Mouse (Mus musculus) embryonic facial prominence, embryonic 15.5 days (tissue): ENCODE measurements around the gene Fry. TPM values are rescaled to one million over a fixed set of nuclear protein-coding genes. Genes with fewer than 3 reads are reported as not detected.

Experiments
- ATAC-seq: fragments of 200-750 bp; cut with Nextera tagmentation; 2 replicates; pipeline ENCODE4 v1.8.0; 2017; ENCODE audit warnings: low read depth, moderate TSS enrichment; ENCODE audit not compliant: insufficient number of reproducible peaks, low FRiP score, low TSS enrichment
- H3K27ac ChIP-seq: fragments of 300-500 bp; sonication (generic); replicated peaks from 2 replicates; pipeline ENCODE4 v1.5.1; 2015; ENCODE audit warnings: mild to moderate bottlenecking, inconsistent platforms
- H3K27me3 ChIP-seq: fragments of 300-500 bp; sonication (generic); 2 replicates; pipeline ENCODE4 v1.6.1; 2015; ENCODE audit warnings: inconsistent platforms
- H3K36me3 ChIP-seq: fragments of 300-500 bp; sonication (generic); 2 replicates; pipeline ENCODE4 v1.6.1; 2015; ENCODE audit warnings: mild to moderate bottlenecking, inconsistent platforms
- H3K4me1 ChIP-seq: fragments of 300-500 bp; sonication (generic); 2 replicates; pipeline ENCODE4 v1.6.1; 2015; ENCODE audit warnings: inconsistent platforms
- H3K4me2 ChIP-seq: fragments of 300-500 bp; sonication (generic); replicated peaks from 2 replicates; pipeline ENCODE4 v1.6.1; 2015; ENCODE audit warnings: mild to moderate bottlenecking, inconsistent platforms
- H3K4me3 ChIP-seq: fragments of 300-500 bp; sonication (generic); replicated peaks from 2 replicates; pipeline ENCODE4 v1.5.1; 2015; ENCODE audit warnings: mild to moderate bottlenecking, inconsistent platforms
- H3K9ac ChIP-seq: fragments of 300-500 bp; sonication (generic); 2 replicates; pipeline ENCODE4 v1.6.1; 2015; ENCODE audit warnings: inconsistent platforms
- H3K9me3 ChIP-seq: fragments of 300-500 bp; sonication (generic); replicated peaks from 2 replicates; pipeline ENCODE4 v1.6.1; 2016; ENCODE audit warnings: inconsistent platforms
- WGBS: fragments of 180-500 bp; shearing (Covaris S2); methylation state at CpG from one replicate; pipeline ENCODE4 v1.1.7; 2015; 5-methylcytosine and 5-hydroxymethylcytosine counted together
- polyA plus RNA-seq: library from polyadenylated mRNA; unstranded; fragments of >200 nt; fragmentation: Nextera tagmentation; extraction: Ambion mirVana; gene quantifications from 2 replicates; pipeline ENCODE4 v1.2.1, GENCODE M21; 2015

Gene Fry
- 9.8 and 11.4 TPM in 2 replicates for polyA plus RNA-seq

DNA sequence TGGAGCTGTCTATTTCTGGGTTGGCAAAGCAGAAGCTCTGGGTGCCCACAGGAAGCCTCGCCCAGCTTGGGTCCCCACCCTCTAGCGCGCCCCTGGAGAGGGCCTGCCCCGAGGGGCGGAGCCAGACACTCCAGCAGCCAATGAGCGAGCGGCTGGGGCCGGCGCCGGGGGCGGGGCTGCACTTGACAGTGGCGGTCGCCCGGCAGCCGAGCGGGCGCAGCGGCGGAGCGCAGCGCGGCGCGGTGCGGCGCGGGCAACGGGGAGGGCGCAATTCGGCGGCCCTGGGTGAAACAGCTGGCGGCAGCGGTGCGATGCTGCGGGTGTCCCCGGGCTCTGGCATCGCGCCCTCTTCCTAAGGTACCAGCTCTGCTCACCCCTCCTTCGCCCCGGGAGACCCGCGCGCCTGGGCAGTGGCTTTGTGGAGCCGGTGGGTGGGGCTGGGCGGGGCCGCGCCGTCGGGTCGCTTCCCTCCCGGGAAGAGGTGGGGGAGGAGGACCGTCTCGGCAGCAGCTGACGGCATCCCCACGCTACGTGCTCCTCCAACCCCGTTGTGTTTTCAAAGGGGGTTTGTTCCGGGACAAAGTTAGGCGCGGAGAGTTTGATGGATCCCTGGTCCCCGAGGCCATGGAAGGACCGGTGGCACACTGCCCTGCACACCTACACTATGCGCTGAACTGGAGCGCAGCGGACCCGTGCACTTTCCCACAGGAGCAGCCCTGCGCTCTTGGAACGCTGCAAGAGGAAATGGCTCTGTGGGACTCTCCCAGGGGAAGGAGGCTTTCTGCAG lies at the start of gene Fry:
Fry (plus strand) TSS at position 191 of the 787 bp plus-strand sequence.
- no peaks in the 10 kb centered on the region for H3K9me3 ChIP-seq
- H3K4me2 ChIP-seq: peak within 1 kb of the TSS; percentile 80
- H3K4me1 ChIP-seq: peaks cover 23% of the 10 kb centered on the region
- peak; percentile 98 for ATAC-seq
- no peak within 1 kb of the TSS for H3K9ac ChIP-seq
- H3K4me3 ChIP-seq: peak within 1 kb of the TSS; percentile 67
- H3K27me3 ChIP-seq: no peaks in the 10 kb centered on the region
- WGBS: under 1% methylated on average over 65 of the region's 68 CpGs
- H3K36me3 ChIP-seq: no peaks in the 10 kb centered on the region
- 0 out of 2 replicates have a peak within 1 kb of the TSS, but pooled peaks have one; percentile 48 for H3K27ac ChIP-seq

DNA sequence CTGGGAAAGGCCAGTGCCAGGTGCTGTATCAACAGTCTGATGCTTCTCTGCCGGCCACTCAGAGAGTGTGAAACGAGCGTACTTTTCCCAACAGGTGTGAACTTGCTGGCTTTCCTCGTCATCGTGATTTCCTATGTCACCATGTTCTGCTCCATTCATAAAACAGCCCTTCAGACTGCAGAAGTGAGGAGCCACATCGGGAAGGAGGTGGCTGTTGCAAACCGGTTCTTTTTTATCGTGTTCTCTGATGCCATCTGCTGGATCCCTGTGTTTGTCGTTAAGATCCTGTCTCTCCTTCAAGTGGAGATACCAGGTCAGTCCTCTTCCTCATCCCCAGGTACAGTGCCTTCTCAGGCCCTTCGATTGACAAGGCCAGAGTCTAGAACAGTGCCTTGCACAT lies 48.4 kb upstream of the Fry start:
- no peak overlapping the region for H3K9ac ChIP-seq
- no peaks in the 10 kb centered on the region for H3K9me3 ChIP-seq
- no peak overlapping the region for H3K4me2 ChIP-seq
- no peaks in the 10 kb centered on the region for H3K27me3 ChIP-seq
- no peaks in the 10 kb centered on the region for H3K36me3 ChIP-seq
- ATAC-seq: no peak
- H3K4me3 ChIP-seq: no peak overlapping the region
- 15% methylated on average over 10 of the region's 10 CpGs for WGBS
- H3K27ac ChIP-seq: no peak overlapping the region
- H3K4me1 ChIP-seq: peaks cover 2% of the 10 kb centered on the region; the same call in 1 of the 2 replicates

DNA sequence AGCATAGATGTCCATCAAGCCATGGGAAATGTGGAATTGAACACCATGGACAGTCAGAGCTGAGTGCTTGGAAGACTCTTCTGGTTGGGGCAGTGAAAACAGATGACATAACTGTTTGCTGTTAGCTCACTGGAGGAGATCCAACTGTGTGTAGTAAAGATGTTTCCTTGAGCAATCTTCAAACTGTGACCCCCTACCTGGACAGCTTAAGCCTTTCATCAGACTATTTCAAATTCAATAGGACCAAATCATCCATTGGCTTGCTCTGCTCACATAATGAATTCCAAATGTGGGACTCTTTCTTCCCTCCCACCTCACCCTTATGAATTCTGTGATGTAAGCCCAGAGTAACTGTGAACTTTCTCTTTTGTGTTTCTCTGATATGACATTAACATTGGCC lies 46.7 kb upstream of the Fry start:
- Histone ChIP-seq H3K9ac (no peak overlapping the region), H3K9me3 (no peaks in the 10 kb centered on the region), H3K27me3 (no peaks in the 10 kb centered on the region), H3K4me1 (peaks cover 2% of the 10 kb centered on the region; the same call in 1 of the 2 replicates), H3K36me3 (no peaks in the 10 kb centered on the region), H3K4me2 (no peak overlapping the region), H3K4me3 (no peak overlapping the region), H3K27ac (no peak overlapping the region)
- no peak for ATAC-seq

DNA sequence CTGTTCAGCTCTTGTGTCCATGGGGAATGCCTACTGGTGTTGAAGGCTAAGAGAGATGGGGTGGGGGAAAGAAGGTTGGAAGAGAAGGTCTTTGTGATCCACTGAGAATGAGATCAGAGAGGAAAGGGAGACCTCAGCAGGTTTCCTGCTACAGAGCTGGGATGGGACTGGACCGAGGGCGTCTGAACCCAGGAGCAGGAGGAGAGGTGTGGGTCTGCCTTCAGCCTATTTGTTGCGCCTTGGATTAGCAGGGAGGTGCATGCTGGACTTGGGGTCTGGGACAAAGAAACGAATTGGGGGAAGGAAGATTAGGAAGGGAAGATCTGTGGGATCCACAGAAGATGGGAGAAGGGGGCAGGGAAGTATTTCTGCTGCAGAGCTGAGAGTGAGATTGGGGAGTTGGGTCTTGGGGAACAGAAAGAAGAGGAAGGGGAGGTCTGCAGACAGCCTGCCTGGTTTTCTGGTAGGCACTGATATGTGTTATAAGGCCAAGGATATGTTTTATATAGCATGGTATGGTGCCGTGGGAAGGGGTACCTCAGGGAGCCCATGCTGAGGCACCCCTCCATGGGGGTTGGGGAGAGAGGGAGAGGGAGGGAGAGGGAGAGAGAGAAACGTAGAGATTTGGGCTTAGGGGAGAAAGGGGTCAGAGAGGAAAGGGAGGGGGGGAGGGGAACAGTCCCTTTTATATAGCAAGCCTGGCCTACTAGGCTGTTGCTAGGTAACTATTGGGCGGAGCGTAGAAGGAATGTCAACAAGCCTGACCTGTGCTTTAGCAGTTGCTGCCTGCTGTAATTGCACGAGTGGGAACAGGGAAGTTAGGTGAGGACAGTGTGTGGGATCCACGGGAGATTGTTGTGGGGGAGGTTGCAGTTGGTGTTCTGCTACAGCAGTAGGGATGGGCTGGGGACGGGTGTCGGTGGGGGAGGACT lies 38.3 kb upstream of the Fry start:
- no peak overlapping the region for H3K9ac ChIP-seq
- ATAC-seq: no peak; the same call in 1 of the 2 replicates
- H3K36me3 ChIP-seq: no peaks in the 10 kb centered on the region
- no peaks in the 10 kb centered on the region for H3K9me3 ChIP-seq
- H3K27me3 ChIP-seq: no peaks in the 10 kb centered on the region
- 26% methylated on average over 12 of the region's 12 CpGs for WGBS
- H3K27ac ChIP-seq: no peak overlapping the region
- H3K4me3 ChIP-seq: no peak overlapping the region
- H3K4me2 ChIP-seq: peak overlapping the region; percentile 27; the same call in 1 of the 2 replicates
- H3K4me1 ChIP-seq: no peaks in the 10 kb centered on the region

DNA sequence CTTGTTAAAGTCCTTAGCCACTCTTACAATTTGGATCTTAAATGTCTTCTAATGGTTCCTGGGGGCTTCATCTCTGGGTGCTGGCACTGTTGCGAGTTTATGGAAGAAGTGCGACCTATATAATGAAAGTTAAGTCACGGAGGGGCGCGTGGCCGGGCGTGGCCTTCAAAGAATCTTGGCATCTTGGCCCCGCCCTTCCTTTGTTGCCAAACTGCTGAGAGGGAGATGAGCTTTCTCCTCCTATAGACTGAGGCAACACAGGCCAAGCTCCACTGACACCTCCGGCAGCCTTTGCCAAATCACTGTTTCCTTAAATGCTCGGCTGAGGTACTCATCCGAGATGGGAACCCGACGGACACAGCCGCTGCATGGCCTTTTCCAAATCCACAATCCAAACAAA lies 35.7 kb upstream of the Fry start:
- Histone ChIP-seq H3K4me2 (no peak overlapping the region), H3K9ac (no peak overlapping the region), H3K36me3 (no peaks in the 10 kb centered on the region), H3K4me1 (no peaks in the 10 kb centered on the region), H3K27ac (no peak overlapping the region), H3K27me3 (no peaks in the 10 kb centered on the region), H3K4me3 (no peak overlapping the region), H3K9me3 (no peaks in the 10 kb centered on the region)
- WGBS: 84% methylated on average over 14 of the region's 14 CpGs
- no peak for ATAC-seq

DNA sequence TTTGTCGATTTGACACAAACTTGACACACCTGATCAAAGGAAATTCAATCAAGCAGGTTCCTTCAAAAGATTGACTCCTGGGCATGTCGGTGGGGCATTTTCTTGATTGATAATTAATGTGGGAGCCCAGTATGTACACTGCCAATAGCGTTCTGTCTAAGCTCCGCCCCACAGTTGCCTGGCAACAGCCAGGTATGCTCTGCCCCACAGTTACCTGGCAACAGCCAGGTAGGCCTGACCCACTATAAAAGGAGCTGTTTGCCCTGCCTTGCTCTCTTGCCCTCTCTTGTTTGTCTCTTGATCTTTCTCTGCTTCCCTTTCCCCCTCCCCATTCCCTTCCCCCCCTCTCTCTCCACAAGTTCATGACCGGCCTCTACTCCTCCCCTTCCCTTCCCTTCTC lies 35.3 kb upstream of the Fry start:
- Histone ChIP-seq H3K4me1 (no peaks in the 10 kb centered on the region), H3K9ac (no peak overlapping the region), H3K36me3 (no peaks in the 10 kb centered on the region), H3K4me2 (no peak overlapping the region), H3K4me3 (no peak overlapping the region), H3K9me3 (no peaks in the 10 kb centered on the region), H3K27me3 (no peaks in the 10 kb centered on the region), H3K27ac (no peak overlapping the region)
- 50% methylated on average over 5 of the region's 5 CpGs for WGBS
- ATAC-seq: no peak

DNA sequence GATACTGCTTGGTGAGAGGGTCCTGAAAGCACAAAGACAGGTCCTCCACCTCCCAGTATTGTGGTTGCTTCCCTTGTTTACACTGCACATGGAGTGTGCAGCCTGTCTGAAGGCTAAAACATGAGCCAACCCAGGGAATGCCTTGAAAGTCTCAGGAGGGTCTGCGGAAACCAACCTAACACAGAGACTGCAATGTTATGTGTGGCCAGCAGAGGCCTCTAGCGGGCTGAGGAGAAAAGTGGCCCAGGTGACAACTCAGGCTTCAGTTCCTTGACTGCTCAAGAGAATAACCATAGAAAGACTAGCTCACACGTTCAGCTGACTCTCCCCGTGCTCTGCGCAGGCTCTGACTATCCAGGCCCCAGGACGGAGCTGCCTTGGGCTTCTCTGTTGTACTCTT lies 20.8 kb upstream of the Fry start:
- Histone ChIP-seq H3K4me2 (no peak overlapping the region), H3K4me3 (no peak overlapping the region), H3K27me3 (no peaks in the 10 kb centered on the region), H3K9ac (no peak overlapping the region), H3K9me3 (no peaks in the 10 kb centered on the region), H3K36me3 (no peaks in the 10 kb centered on the region), H3K27ac (no peak overlapping the region), H3K4me1 (no peaks in the 10 kb centered on the region)
- no peak for ATAC-seq
- WGBS: 7% methylated on average over 6 of the region's 6 CpGs

DNA sequence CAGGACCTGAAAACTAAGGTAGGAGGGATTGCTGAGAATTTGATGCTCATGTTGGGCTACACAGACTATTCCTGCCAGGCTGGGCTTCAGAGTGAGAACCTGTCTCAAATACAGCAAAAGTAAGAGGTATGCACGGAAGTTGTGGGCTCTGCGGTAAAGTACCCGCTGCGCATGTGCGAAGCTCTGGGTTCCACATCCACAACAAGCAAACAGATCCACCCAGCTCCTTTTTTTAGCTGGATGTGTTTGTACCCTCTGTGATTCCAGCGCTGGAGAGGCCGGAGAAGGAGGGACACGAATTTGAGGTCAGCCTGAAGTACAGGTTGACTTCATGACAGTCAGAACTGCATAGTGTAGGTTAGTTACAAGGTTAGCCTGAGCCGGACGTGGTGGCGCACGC lies 19.7 kb upstream of the Fry start:
- Histone ChIP-seq H3K27me3 (no peaks in the 10 kb centered on the region), H3K27ac (no peak overlapping the region), H3K36me3 (no peaks in the 10 kb centered on the region), H3K4me2 (no peak overlapping the region), H3K9ac (no peak overlapping the region), H3K4me3 (no peak overlapping the region), H3K9me3 (no peaks in the 10 kb centered on the region), H3K4me1 (no peaks in the 10 kb centered on the region)
- ATAC-seq: no peak
- 92% methylated on average over 12 of the region's 12 CpGs for WGBS

DNA sequence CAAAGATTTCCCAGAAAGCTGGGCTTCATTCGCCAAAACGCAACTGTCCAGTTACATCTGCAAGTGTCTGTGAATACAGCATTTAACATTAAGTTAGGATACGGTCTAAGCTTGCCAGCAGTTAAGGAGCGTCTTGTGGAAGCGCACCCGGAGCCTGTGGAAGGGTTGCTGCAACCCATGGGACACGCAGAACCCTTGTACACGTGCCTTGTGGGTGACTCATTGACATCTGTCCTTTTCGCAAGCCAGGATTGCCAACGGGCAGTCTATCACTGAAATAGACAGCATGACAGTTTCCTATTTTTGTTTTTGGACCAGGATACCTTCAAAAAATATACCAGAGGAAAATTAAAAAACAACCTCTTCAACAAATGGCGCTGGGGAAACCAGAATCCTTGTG lies 16.7 kb upstream of the Fry start:
- H3K27ac ChIP-seq: no peak overlapping the region
- WGBS: 80% methylated on average over 11 of the region's 11 CpGs
- H3K4me3 ChIP-seq: no peak overlapping the region
- no peak for ATAC-seq
- H3K9me3 ChIP-seq: no peaks in the 10 kb centered on the region
- no peaks in the 10 kb centered on the region for H3K4me1 ChIP-seq
- H3K27me3 ChIP-seq: no peaks in the 10 kb centered on the region
- H3K36me3 ChIP-seq: no peaks in the 10 kb centered on the region
- H3K9ac ChIP-seq: no peak overlapping the region
- H3K4me2 ChIP-seq: no peak overlapping the region

DNA sequence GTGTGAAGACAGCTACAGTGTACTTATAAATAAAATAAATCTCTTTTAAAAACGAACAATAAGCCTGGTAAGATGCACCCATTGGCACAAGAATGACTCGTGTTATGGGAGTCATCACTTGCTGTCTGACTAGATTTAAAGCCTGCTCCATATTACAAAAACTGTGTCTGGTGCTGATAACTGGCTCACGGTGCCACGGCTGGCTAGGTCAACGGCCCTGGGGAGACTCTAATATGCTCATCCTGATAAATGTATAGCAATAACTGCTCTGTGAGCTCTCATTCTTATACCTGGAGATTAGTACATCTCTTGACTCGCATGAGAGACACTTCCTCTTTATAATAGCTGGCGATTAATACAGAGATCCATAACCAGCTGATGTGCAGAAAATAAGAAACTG lies 12.1 kb upstream of the Fry start:
- 89% methylated on average over 7 of the region's 7 CpGs for WGBS
- no peaks in the 10 kb centered on the region for H3K27me3 ChIP-seq

DNA sequence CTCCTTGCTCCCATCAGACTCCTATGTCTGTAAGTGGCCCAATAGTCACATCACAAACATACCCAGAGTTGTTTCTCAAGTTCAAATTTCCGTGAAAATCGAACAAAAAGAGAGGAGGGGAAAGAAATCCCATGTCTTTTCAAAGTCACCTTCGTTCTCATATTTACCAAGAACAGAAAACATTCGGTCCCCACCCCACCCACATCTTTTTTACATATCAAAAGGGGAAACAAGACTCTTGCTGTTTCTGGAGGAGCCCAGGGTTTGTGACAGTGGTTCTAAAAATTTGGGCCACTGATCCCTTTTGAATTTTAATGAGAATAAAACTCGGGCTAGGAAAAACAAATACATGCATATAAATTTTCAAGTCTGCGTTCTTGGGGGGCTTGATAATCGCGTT lies 7.2 kb upstream of the Fry start:
- WGBS: 42% methylated on average over 8 of the region's 8 CpGs
- Histone ChIP-seq H3K27me3 (no peaks in the 10 kb centered on the region), H3K4me1 (peaks cover 12% of the 10 kb centered on the region), H3K9me3 (no peaks in the 10 kb centered on the region), H3K4me2 (no peak overlapping the region), H3K27ac (no peak overlapping the region), H3K36me3 (no peaks in the 10 kb centered on the region), H3K4me3 (no peak overlapping the region), H3K9ac (no peak overlapping the region)
- no peak for ATAC-seq

More for the DNA sequence above, 12.1 kb upstream of the Fry start:
- Histone ChIP-seq H3K4me1 (no peaks in the 10 kb centered on the region), H3K4me3 (no peak overlapping the region), H3K4me2 (no peak overlapping the region), H3K36me3 (no peaks in the 10 kb centered on the region), H3K27ac (no peak overlapping the region), H3K9me3 (no peaks in the 10 kb centered on the region), H3K9ac (no peak overlapping the region)
- no peak for ATAC-seq
